Mouse (Mus musculus) limb, embryonic 14.5 days (tissue): ENCODE data around the gene Lcp2. TPM values are rescaled to one million over a fixed set of nuclear protein-coding genes. Genes with fewer than 3 reads are reported as not detected.

Experiments used
- ATAC-seq: fragments of 200-750 bp; cut with Nextera tagmentation; 2 replicates; pipeline ENCODE4 v1.8.0; 2017; ENCODE audit warnings: low read depth, moderate number of reproducible peaks, moderate TSS enrichment; ENCODE audit not compliant: low FRiP score
- DNase-seq: peaks from one replicate; pipeline ENCODE4 v3.0.0-alpha.2; 2015; ENCODE audit warnings: low spot score
- H3K27ac ChIP-seq: fragments of 300-500 bp; sonication (generic); replicated peaks from 2 replicates; pipeline ENCODE4 v1.5.1; 2014; ENCODE audit warnings: low read depth, mild to moderate bottlenecking, low read length, moderate library complexity, mixed read lengths
- H3K27me3 ChIP-seq: fragments of 300-500 bp; sonication (generic); 2 replicates; pipeline ENCODE4 v1.6.1; 2014; ENCODE audit warnings: low read length, mixed read lengths; ENCODE audit not compliant: control insufficient read depth, insufficient read depth
- H3K36me3 ChIP-seq: fragments of 300-500 bp; sonication (generic); 2 replicates; pipeline ENCODE4 v1.6.1; 2014; ENCODE audit warnings: mild to moderate bottlenecking, low read length, moderate library complexity, mixed read lengths; ENCODE audit not compliant: control insufficient read depth, insufficient read depth
- H3K4me1 ChIP-seq: fragments of 300-500 bp; sonication (generic); 2 replicates; pipeline ENCODE4 v1.6.1; 2014; ENCODE audit warnings: antibody characterized with exemption, low read length, mixed read lengths; ENCODE audit not compliant: control insufficient read depth, insufficient read depth
- H3K4me2 ChIP-seq: fragments of 300-500 bp; sonication (generic); replicated peaks from 2 replicates; pipeline ENCODE4 v1.6.1; 2014; ENCODE audit warnings: low read depth, mild to moderate bottlenecking, low read length, moderate library complexity; ENCODE audit not compliant: severe bottlenecking
- H3K4me3 ChIP-seq: fragments of 300-500 bp; sonication (generic); replicated peaks from 2 replicates; pipeline ENCODE4 v1.5.1; 2014; ENCODE audit warnings: low read length
- H3K9ac ChIP-seq: fragments of 300-500 bp; sonication (generic); 2 replicates; pipeline ENCODE4 v1.6.1; 2014; ENCODE audit warnings: mild to moderate bottlenecking, low read depth, low read length, moderate library complexity; ENCODE audit not compliant: severe bottlenecking
- H3K9me3 ChIP-seq: fragments of 300-500 bp; sonication (generic); 2 replicates; pipeline ENCODE4 v1.6.1; 2016; ENCODE audit warnings: low read length; ENCODE audit not compliant: control insufficient read depth
- POLR2A ChIP-seq: fragments of 200-500 bp; IDR thresholded peaks from 2 replicates; pipeline ENCODE4 v1.8.0; 2012; ENCODE audit warnings: inconsistent platforms, mild to moderate bottlenecking, moderate library complexity, borderline replicate concordance; ENCODE audit not compliant: insufficient read depth, insufficient read length; ENCODE audit errors: extremely low read depth
- WGBS: fragments of 180-500 bp; shearing (Covaris S2); extraction: QIAGEN DNeasy Blood & Tissue Kit; methylation state at CpG from one replicate; pipeline ENCODE4 v1.1.7; 2014; 5-methylcytosine and 5-hydroxymethylcytosine counted together
- polyA plus RNA-seq, 2 experiments: library from polyadenylated mRNA; depleted of rRNA in 1 of 2; stranded (reverse) in 1 of 2; unstranded in 1 of 2; fragments of >200 nt; fragmentation: Nextera tagmentation in 1 of 2; extraction: Ambion mirVana in 1 of 2; gene quantifications; 2 replicates each; pipeline versions ENCODE4 v1.2.1 to v1.2.3; 2012 to 2014

Gene Lcp2
- polyA plus RNA-seq, 2 experiments, result 5.1 to 6.1 TPM

DNA sequence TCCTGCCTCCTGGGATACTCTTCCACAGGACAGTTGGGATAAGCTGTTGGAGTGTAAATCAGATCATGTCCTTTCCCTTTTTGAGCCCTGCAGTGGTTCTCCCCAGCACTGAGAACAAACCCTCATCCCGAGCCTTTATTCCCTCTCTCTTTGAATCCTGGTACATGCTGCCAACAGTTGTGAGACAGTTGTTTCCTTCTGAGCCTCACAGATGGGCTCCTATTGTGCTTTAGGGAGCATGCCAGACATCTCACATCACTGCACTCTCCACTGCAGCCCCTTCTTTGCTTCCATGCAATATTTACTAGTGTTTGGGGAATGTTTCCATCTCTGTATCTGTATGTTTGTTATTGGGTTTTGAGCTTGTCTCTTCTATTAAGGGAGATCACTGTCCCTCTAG is 58.2 kb downstream of the Lcp2 start:
- Histone ChIP-seq H3K27me3 (no peaks in the 10 kb centered on the region), H3K9ac (no peak overlapping the region), H3K9me3 (no peaks in the 10 kb centered on the region), H3K4me1 (no peaks in the 10 kb centered on the region), H3K4me2 (no peak overlapping the region), H3K4me3 (no peak overlapping the region), H3K27ac (no peak overlapping the region), H3K36me3 (no peaks in the 10 kb centered on the region)
- 55% methylated on average over 1 of the region's 1 CpGs for WGBS
- no peak for DNase-seq
- no peak for TF ChIP-seq POLR2A
- no peak for ATAC-seq

DNA sequence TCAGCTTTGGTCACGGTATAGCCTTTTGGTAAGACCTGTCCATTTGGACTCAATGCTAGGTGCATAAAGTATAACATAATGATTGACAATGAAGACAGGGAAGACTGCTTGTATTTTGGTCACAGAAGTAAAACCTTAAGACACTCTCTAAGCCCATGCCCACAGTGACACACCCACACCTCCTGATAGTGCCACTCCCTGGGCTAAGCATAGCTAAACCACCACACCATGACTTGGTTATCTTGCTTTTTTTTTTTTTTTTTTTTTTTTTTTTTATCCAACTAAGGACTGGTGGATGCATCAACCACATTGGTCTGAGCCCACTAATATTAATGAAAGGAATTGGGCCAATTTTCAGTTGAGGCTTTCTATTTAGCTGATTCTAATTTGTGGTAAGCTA is 62.5 kb downstream of the Lcp2 start:
- no peak for DNase-seq
- WGBS, result 95% methylated on average over 1 of the region's 1 CpGs
- no peaks in the 10 kb centered on the region for H3K27me3 ChIP-seq
- no peak overlapping the region for H3K27ac ChIP-seq
- no peak overlapping the region for H3K9ac ChIP-seq
- H3K4me3 ChIP-seq, result no peak overlapping the region
- no peaks in the 10 kb centered on the region for H3K36me3 ChIP-seq
- no peak for ATAC-seq
- TF ChIP-seq POLR2A, result no peak
- no peaks in the 10 kb centered on the region for H3K9me3 ChIP-seq
- no peak overlapping the region for H3K4me2 ChIP-seq
- H3K4me1 ChIP-seq, result no peaks in the 10 kb centered on the region

DNA sequence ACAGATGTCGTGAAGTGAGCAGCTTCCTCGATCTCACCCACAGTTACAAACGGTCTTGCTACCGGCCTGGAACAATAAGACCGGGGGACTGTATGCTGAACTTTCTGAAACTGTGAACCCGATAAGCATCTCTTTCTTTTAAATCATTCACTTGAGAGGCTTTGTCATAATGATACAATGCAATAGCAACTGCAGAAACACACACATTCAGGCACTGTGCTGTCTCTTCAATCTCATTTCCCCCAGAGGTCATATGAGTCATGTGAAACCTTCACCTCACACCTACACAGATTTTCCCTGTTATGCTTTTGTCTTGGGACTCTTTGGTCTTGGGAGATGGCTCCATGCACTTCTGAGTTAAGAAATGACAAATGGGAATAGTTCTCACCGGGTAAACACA is 65.2 kb downstream of the Lcp2 start:
- TF ChIP-seq POLR2A, result no peak
- no peaks in the 10 kb centered on the region for H3K9me3 ChIP-seq
- ATAC-seq (no peak), DNase-seq (no peak)
- no peak overlapping the region for H3K27ac ChIP-seq
- no peaks in the 10 kb centered on the region for H3K27me3 ChIP-seq
- no peaks in the 10 kb centered on the region for H3K36me3 ChIP-seq
- H3K4me1 ChIP-seq, result no peaks in the 10 kb centered on the region
- no peak overlapping the region for H3K4me2 ChIP-seq
- 68% methylated on average over 7 of the region's 7 CpGs for WGBS
- no peak overlapping the region for H3K4me3 ChIP-seq
- H3K9ac ChIP-seq, result no peak overlapping the region

DNA sequence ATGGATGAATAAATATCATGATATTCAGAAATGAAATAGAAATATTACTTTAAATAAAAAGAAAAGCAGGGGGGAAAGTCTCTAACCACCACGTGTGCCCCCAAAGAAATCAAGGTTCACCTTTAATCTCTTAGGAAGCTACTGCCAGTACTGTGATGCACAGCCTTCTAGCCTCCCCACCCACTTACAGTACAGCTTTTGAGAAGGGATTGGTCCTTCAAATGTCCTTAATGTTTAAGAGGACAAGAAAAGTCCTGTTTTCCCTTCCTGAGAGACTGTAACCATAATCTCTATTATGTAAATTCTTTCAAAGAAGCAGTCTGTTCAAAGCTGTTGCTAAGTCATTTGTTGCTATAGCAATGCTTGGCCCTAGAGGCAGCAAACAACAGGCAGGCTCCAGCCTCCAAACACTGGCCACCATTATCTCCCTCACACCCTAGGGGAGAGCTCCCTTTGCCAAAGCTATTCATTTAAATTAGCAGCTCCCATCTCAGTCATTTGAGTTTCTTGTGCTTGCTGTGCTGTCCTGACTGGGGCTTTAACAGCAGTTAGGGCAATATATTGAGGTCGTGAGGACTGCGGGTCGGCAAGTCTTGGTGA is 66.2 kb downstream of the Lcp2 start:
- Histone ChIP-seq H3K36me3 (no peaks in the 10 kb centered on the region), H3K27ac (no peak overlapping the region), H3K4me2 (no peak overlapping the region), H3K4me1 (no peaks in the 10 kb centered on the region), H3K4me3 (no peak overlapping the region), H3K9me3 (no peaks in the 10 kb centered on the region), H3K27me3 (no peaks in the 10 kb centered on the region), H3K9ac (no peak overlapping the region)
- DNase-seq (peak; percentile 24), ATAC-seq (no peak)
- TF ChIP-seq POLR2A, result no peak
- whole genome bisulfite sequencing, result 38% methylated on average over 4 of the region's 4 CpGs

DNA sequence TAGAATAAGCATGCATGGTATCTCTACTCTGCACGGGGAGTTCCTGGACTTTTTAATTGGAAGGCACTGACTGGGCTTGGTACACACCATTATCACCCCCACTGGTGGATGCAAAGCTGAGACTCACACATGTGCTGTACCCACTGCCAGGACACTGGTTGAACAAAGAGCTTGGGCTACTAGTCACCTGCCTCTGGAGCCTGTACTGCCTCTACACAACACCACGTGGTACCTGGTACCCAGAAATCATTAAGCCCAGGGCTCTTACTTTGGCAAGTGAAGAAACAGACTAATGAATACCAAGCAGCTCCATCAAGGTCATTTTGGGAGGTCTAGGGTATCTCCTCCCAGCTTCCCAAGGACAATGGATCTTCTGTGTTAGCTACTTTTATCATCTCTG is 67.0 kb downstream of the Lcp2 start:
- ATAC-seq (no peak), DNase-seq (no peak)
- Histone ChIP-seq H3K9ac (no peak overlapping the region), H3K4me1 (no peaks in the 10 kb centered on the region), H3K36me3 (no peaks in the 10 kb centered on the region), H3K4me3 (no peak overlapping the region), H3K27ac (no peak overlapping the region), H3K9me3 (no peaks in the 10 kb centered on the region), H3K27me3 (no peaks in the 10 kb centered on the region), H3K4me2 (no peak overlapping the region)
- WGBS, result 51% methylated on average over 2 of the region's 2 CpGs
- TF ChIP-seq POLR2A, result no peak

DNA sequence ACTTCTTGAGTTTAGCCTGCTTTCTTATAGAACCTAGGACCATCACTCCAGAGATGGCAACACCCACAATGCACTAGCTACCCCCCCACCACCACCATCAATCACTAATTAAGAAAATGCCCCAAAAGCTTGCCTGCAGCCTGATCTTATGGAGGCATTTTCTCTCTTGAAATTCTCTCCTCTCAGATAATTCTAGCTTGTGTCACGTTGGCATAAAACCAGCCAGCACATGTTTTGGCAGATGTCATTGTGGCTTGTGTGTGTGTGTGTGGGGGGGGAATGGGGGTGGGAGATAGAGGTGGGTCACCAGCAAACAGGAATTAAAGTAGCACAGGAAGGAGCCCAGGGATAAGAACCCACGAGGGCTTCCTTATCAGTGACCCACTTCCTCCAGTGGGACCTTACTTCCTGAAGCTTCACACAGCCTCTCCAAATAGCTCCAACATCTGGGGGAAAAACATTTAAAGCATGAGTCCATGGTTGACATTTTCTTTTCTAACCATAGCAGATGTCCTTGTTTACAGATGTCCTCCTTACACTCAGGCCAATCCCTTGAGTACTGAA is 69.9 kb downstream of the Lcp2 start:
- Histone ChIP-seq H3K4me1 (no peaks in the 10 kb centered on the region), H3K4me3 (no peak overlapping the region), H3K9me3 (no peaks in the 10 kb centered on the region), H3K27ac (no peak overlapping the region), H3K27me3 (no peaks in the 10 kb centered on the region), H3K36me3 (no peaks in the 10 kb centered on the region), H3K4me2 (no peak overlapping the region), H3K9ac (no peak overlapping the region)
- TF ChIP-seq POLR2A, result no peak
- DNase-seq, result no peak
- WGBS, result 64% methylated on average over 2 of the region's 2 CpGs
- ATAC-seq, result no peak
